Mouse (Mus musculus) bone marrow macrophage, adult 2 months (primary cell): Measurements from ENCODE around the gene Cttnbp2nl. TPM values are rescaled to one million over a fixed set of nuclear protein-coding genes. Genes with fewer than 3 reads are reported as not detected.

Source experiments
- H3K27ac ChIP-seq: 2 replicates; pipeline ENCODE4 v1.5.1; 2012; ENCODE audit warnings: low read depth, low read length; ENCODE audit not compliant: insufficient read depth
- H3K4me1 ChIP-seq: 2 replicates; pipeline ENCODE4 v1.6.1; 2012; ENCODE audit warnings: low read length; ENCODE audit not compliant: control insufficient read depth, insufficient read depth
- H3K4me3 ChIP-seq: 2 replicates; pipeline ENCODE4 v1.5.1; 2012; ENCODE audit warnings: mild to moderate bottlenecking, low read length, moderate library complexity; ENCODE audit not compliant: insufficient read depth
- CTCF ChIP-seq: IDR thresholded peaks from 2 replicates; pipeline ENCODE4 v1.5.1; 2012; ENCODE audit warnings: low read depth, mild to moderate bottlenecking, low read length, moderate library complexity
- POLR2A ChIP-seq: IDR thresholded peaks from 2 replicates; pipeline ENCODE4 v1.6.1; 2012; ENCODE audit warnings: mild to moderate bottlenecking, low read depth, low read length, borderline replicate concordance
- polyA plus RNA-seq: library from polyadenylated mRNA; stranded (reverse); fragments of >200 nt; gene quantifications from 2 replicates; pipeline ENCODE4 v1.2.4, GENCODE M21; 2012; ENCODE audit not compliant: missing spikeins, insufficient read depth, insufficient read length

The Cttnbp2nl gene
- polyA plus RNA-seq, result 94.8 and 127 TPM in 2 replicates

DNA sequence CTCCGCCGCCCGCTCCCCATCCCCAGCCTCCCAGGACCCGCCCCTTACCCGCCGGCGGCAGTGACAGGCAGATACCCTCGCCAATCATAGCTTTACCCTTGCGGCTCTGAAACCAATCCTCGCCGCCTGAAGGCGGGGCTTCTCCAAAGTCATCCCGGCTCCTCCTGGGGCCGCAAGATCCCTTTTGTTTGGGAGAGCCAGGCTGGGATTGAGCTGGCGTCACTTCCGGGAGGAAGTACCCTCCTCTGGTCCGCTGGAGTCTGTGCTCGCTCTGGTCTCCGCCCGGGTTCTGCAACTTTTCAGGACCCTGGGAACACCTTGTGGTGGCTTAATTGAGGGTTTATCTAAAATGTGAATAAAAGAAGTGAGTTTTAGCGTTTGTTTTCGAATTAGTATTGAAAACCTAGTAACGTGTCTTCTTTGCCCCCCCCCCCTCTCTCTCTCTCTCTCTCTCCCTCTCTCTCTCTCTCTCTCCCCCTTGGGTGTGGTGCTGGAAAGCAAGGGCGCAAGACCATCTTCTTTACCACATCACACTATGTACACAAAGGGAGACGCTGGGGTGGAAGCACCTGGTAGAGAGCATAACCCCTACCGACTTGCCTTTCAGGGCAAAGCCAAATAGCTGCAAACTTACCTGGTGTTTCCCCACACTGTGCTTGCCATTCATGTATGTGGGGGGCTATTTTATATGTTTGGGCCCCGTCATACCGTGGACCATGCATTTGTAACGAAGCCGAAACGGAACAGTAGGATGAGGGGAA is at the start of gene Cttnbp2nl:
Gene Cttnbp2nl, minus strand, starts transcription at position 210 of the 761 bp plus-strand sequence.
- Histone ChIP-seq H3K27ac (peak within 1 kb of the TSS; percentile 65), H3K4me3 (peak within 1 kb of the TSS; percentile 87), H3K4me1 (peaks cover 38% of the 10 kb centered on the region)
- TF ChIP-seq CTCF (no peak), POLR2A (no peak)

DNA sequence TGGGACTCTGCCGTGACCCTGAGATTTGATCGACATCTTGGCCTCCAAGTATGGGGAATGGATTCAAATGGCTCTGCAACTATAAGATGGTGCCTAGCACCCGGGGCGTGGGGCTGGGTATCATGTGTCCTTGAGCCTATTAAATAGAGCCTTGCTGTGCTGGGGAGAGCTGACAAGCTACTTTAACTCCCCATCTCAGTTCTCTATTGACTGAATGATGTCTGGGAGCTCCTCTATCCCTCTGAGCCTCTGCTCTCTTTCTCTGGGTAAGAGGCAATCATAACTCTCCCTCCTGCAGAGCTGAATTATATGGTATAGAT is 47.3 kb upstream of the Cttnbp2nl start:
- Histone ChIP-seq H3K27ac (no peak overlapping the region), H3K4me1 (no peaks in the 10 kb centered on the region), H3K4me3 (no peak overlapping the region)
- TF ChIP-seq POLR2A, result no peak
- TF ChIP-seq CTCF, result no peak

DNA sequence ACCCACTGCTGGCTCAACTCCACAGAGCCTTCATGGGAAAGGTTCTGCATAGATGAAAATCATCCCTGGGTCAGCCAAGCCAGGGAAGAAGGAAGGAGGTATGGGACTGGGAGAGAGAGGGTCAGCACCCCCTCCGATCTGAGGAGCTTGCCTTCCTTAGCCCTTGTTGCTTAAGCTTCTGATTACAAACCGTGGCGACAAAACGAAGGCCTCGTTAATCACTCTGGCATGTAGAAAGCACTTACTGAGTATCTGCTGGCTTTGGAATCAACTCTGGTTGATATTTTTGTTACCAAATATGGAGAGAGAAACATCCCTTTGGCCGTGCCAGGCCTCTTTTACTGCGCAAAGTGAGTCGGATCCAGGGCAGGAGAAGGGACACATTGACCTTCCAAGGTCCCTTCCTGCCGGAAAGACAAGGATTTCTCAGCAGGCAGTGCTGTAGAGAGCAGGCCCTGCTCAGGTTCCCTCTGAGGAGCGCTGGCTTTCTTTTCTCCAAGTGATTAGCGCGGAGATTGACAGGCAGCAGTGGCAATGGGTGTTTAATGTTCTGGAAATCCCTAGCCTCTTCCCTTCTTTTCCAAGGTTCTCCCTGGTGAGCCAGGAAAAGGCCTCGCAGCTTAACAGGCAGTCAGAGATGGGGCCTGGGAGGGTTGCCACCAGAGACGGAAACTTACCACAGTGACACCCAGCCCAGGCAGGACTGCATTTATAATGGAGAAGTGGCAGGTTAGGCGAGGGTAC is 46.8 kb upstream of the Cttnbp2nl start:
- H3K27ac ChIP-seq, result no peak overlapping the region

DNA sequence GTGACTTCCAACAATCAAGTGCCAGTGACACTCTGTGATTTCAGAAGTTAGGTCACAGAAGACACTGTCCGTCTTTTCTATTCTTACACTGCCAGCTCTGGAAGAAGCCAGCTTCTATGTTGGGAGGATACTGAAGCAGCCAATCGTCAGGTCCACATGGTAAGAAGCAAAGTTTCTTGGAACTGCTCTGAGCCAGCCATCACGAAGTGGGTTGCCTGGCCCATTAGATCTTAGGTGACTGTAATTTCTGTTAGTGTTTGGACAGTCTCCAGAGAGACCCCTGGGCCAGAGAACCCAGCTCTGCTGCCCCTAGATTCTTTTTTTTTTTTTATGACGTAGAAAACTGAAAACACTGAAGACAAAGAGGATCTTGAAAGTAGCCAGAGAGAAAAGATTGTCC is 44.6 kb upstream of the Cttnbp2nl start:
- TF ChIP-seq CTCF (no peak), POLR2A (no peak)

More for the DNA sequence above, 46.8 kb upstream of the Cttnbp2nl start:
- TF ChIP-seq POLR2A (no peak), CTCF (no peak)
- Histone ChIP-seq H3K4me3 (no peak overlapping the region), H3K4me1 (no peaks in the 10 kb centered on the region)

DNA sequence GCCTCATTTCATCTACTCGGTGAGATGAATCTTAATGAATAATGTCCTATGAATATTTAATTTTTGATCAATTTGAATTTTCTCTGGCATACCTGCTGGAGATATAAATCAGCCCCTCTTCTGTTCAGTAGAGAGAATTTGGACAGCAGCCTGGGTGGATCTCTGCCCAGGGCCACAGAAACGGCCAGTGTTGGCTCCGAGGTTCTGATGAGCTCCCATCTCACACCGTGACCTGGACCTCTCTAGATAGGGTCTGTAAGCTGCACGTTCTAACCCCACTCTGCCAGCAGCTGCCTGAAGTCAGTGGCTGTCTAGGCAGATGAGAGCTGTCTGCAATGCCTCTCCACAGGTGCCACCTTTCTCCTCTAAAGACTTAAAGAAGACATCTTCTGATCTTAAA is 42.1 kb upstream of the Cttnbp2nl start:
- H3K4me1 ChIP-seq, result peaks cover 7% of the 10 kb centered on the region; the same call in 1 of the 2 replicates
- no peak overlapping the region for H3K4me3 ChIP-seq

More for the DNA sequence above, 44.6 kb upstream of the Cttnbp2nl start:
- H3K4me1 ChIP-seq, result no peaks in the 10 kb centered on the region
- no peak overlapping the region for H3K27ac ChIP-seq
- no peak overlapping the region for H3K4me3 ChIP-seq

DNA sequence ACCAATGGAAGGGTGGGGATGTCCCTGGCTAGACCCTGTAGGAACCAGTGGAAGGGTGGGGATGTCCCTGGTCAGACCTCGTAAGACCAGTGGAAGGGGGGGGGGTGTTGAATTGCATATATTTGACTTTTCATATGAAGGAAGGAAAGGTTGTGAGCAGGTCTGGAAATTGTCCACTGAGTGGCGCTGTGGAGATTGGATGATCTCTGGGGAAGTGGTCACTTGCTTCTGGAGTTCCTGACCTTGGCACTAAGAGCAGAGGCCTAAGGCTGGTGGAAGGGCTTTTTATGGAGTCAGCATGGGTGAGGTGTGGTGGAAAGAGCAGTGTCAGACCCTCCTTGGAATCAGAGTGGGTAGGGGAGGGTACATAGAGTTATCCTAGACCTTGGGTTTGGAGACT is 41.5 kb upstream of the Cttnbp2nl start:
- no peak for TF ChIP-seq POLR2A
- peak; percentile 25; the same call in 1 of the 2 replicates for TF ChIP-seq CTCF
- Histone ChIP-seq H3K4me3 (no peak overlapping the region), H3K4me1 (peaks cover 7% of the 10 kb centered on the region; the same call in 1 of the 2 replicates), H3K27ac (no peak overlapping the region)

More for the DNA sequence above, 42.1 kb upstream of the Cttnbp2nl start:
- H3K27ac ChIP-seq, result no peak overlapping the region
- TF ChIP-seq CTCF (no peak), POLR2A (no peak)

DNA sequence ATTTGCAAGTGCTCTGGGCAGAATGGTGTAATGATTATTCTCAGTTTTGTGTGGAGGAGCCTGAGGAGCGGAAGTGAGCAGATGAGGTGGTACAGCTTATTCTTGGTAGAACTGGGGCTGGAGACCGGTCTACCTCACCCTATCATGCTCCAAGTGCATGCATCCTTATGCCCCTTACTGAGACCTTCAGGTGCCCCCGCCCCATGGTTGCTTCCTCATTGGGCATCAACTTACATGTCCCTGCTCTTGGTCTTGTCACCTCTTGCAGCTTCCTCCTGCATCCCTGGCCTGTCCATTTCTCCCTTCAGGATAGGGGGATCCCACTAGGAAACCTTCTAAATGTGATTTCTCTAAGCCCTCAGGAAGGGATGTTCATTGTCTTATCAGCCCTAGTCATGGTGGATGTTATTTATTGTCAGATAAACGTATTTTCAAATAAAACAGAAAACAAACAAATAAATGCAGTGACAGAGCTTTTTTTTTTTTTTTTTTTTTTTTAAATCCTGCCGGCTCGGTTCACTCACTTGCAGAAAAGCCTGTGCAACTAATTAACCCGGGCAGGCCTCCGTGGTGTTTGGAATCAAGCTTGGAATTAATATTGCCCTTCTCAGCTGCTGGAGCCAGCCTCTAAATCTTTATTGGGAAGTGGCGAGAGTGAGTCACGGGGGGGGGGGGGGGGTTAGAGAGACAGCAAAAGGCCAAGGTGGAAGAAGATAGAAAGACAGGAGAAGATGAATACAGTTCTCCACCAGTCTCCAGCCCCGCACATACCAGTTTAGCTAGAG is 40.0 kb upstream of the Cttnbp2nl start:
- TF ChIP-seq CTCF (no peak), POLR2A (no peak)
- H3K4me1 ChIP-seq, result peaks cover 7% of the 10 kb centered on the region; the same call in 1 of the 2 replicates
- no peak overlapping the region for H3K27ac ChIP-seq
- H3K4me3 ChIP-seq, result no peak overlapping the region

DNA sequence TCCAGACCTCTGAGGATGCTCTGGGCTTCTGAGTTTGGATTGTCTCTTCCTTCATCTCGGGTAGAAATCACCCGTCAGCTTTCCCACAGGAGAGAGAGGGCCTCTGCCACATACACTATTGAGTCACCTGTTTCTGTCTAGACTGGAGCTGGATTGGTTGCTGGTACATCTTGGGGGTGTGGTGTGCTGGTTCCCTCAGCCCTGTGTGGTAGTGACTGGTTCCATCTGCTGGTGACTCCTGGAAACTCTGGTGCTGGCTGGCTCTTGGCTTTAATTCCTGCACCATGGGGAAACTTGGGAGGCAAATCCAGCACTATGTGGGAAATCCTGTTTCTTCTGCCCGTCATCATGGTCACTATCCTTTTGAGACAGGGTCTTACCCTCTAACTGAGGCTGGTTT is 38.0 kb upstream of the Cttnbp2nl start:
- Histone ChIP-seq H3K4me3 (no peak overlapping the region), H3K27ac (no peak overlapping the region), H3K4me1 (peaks cover 13% of the 10 kb centered on the region)
- TF ChIP-seq POLR2A (no peak), CTCF (peak; percentile 41; the same call in 1 of the 2 replicates)

DNA sequence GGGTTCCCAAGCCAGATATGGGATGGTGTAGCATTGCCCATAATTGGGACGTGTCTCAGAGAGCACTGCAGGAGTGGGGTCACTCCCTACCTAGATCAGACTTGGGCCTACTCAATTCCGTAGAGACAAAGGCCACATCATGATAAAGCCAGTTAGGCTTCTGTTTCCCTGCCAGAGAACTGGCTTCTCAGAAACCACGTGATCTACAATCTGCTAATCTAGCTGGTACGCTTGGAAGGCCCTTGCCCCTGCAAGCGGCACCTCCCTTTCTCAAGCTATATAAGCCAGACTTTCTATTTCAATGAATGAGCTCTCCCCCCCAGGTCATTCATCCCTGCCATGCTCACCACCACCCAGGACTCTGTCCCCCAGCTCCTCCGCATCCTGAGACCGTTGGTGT is 37.2 kb upstream of the Cttnbp2nl start:
- Histone ChIP-seq H3K4me1 (peaks cover 13% of the 10 kb centered on the region), H3K4me3 (no peak overlapping the region), H3K27ac (no peak overlapping the region)
- TF ChIP-seq POLR2A (no peak), CTCF (no peak)
